Mouse (Mus musculus) lung, postnatal 0 days (tissue): ENCODE results near the gene Klhdc7b. TPM values are rescaled to one million over a fixed set of nuclear protein-coding genes. Genes with fewer than 3 reads are reported as not detected.

Experiments used
- ATAC-seq: fragments of 200-750 bp; cut with Nextera tagmentation; 2 replicates; pipeline ENCODE4 v1.8.0; 2017; ENCODE audit warnings: moderate library complexity
- DNase-seq: peaks from one replicate; pipeline ENCODE4 v3.0.0-alpha.2; 2016; ENCODE audit warnings: low spot score
- H3K27ac ChIP-seq: fragments of 300-500 bp; sonication (generic); 2 replicates; pipeline ENCODE4 v1.5.1; 2014; ENCODE audit warnings: antibody characterized with exemption, mild to moderate bottlenecking, low read length, mixed read lengths
- H3K27me3 ChIP-seq: fragments of 300-500 bp; sonication (generic); replicated peaks from 2 replicates; pipeline ENCODE4 v1.6.1; 2014; ENCODE audit warnings: low read length, mixed read lengths; ENCODE audit not compliant: insufficient read depth
- H3K36me3 ChIP-seq: fragments of 300-500 bp; sonication (generic); 2 replicates; pipeline ENCODE4 v1.6.1; 2014; ENCODE audit warnings: low read length, mixed read lengths; ENCODE audit not compliant: insufficient read depth
- H3K4me1 ChIP-seq: fragments of 300-500 bp; sonication (generic); 2 replicates; pipeline ENCODE4 v1.6.1; 2014; ENCODE audit warnings: antibody characterized with exemption, low read depth, low read length, mixed read lengths; ENCODE audit not compliant: insufficient read depth
- H3K4me2 ChIP-seq: fragments of 300-500 bp; sonication (generic); replicated peaks from 2 replicates; pipeline ENCODE4 v1.6.1; 2014; ENCODE audit warnings: low read depth, mild to moderate bottlenecking, low read length, moderate library complexity, mixed read lengths
- H3K4me3 ChIP-seq: fragments of 300-500 bp; sonication (generic); 2 replicates; pipeline ENCODE4 v1.5.1; 2014; ENCODE audit warnings: low read depth, low read length
- H3K9ac ChIP-seq: fragments of 300-500 bp; sonication (generic); replicated peaks from 2 replicates; pipeline ENCODE4 v1.6.1; 2014; ENCODE audit warnings: low read depth, mild to moderate bottlenecking
- H3K9me3 ChIP-seq: fragments of 300-500 bp; sonication (generic); 2 replicates; pipeline ENCODE4 v1.6.1; 2016; ENCODE audit warnings: low read length, mixed read lengths
- CTCF ChIP-seq: IDR thresholded peaks from 2 replicates; pipeline ENCODE4 v1.5.1; 2016; ENCODE audit warnings: antibody characterized with exemption, mild to moderate bottlenecking
- EP300 ChIP-seq: IDR thresholded peaks from 2 replicates; pipeline ENCODE4 v1.6.1; 2016; ENCODE audit warnings: antibody characterized with exemption, mild to moderate bottlenecking, control low read depth
- WGBS: fragments of 180-500 bp; shearing (Covaris S2); extraction: QIAGEN DNeasy Blood & Tissue Kit; methylation state at CpG from one replicate; pipeline ENCODE4 v1.1.7; 2014; 5-methylcytosine and 5-hydroxymethylcytosine counted together
- polyA plus RNA-seq: library from polyadenylated mRNA; unstranded; fragments of >200 nt; fragmentation: Nextera tagmentation; extraction: Ambion mirVana; gene quantifications from 2 replicates; pipeline ENCODE4 v1.2.1, GENCODE M21; 2015

The Klhdc7b gene
- polyA plus RNA-seq, 1 experiment from 2014 or later, result not detected

DNA sequence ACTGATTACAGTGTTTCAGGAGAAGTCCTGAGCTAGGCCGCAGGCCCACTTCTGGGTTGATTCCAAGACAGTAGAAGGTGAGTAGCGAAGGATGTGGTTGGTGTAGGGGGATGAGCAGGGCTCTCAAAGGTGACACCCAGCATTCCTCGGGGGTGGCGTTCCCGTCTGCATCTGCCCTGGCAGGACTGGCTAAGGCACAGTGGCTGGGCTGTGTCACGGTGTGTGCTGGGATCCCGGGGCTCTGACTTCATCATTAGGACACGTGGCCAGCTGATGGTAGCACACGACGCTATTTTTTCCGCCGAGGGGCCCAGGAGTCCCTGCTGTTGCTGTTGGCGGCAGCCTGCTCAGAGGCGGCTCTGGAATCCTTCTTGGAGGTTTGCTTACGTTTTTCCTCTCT lies 33.4 kb upstream of the Klhdc7b start:
- peak overlapping the region; percentile 43; the same call in 1 of the 2 replicates for H3K27ac ChIP-seq
- H3K4me1 ChIP-seq, result no peaks in the 10 kb centered on the region; the same call in 1 of the 2 replicates
- 86% methylated on average over 15 of the region's 15 CpGs for WGBS
- no peak overlapping the region for H3K4me2 ChIP-seq
- TF ChIP-seq EP300 (no peak), CTCF (no peak)
- H3K27me3 ChIP-seq, result no peaks in the 10 kb centered on the region
- peaks cover 16% of the 10 kb centered on the region for H3K36me3 ChIP-seq
- DNase-seq (no peak), ATAC-seq (no peak)
- no peak overlapping the region for H3K9ac ChIP-seq
- H3K9me3 ChIP-seq, result no peaks in the 10 kb centered on the region
- H3K4me3 ChIP-seq, result no peak overlapping the region

DNA sequence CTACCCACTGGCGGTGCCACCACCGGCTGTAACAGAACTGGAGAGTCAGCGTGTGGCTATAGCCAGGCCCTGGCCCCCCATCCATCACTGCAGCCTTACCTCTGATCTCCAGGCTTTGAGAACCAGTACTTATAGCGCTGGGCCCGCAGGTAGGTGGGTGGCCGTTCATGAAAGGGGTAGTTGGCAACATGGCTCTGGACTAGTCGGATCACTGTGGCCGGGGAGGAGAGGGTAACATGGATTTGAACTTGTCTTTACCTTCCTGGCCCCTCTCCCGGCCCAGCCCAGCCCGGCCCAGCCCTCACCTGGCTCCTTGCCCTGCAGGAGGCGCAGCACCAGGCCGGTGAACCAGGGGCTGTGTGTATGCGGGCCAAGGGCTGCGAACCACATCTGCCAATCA lies 32.7 kb upstream of the Klhdc7b start:
- no peaks in the 10 kb centered on the region for H3K9me3 ChIP-seq
- DNase-seq (no peak), ATAC-seq (no peak)
- 92% methylated on average over 14 of the region's 14 CpGs for WGBS
- H3K27ac ChIP-seq, result no peak overlapping the region
- H3K9ac ChIP-seq, result no peak overlapping the region
- no peak overlapping the region for H3K4me2 ChIP-seq
- no peaks in the 10 kb centered on the region for H3K27me3 ChIP-seq
- peaks cover 2% of the 10 kb centered on the region; the same call in 1 of the 2 replicates for H3K4me1 ChIP-seq
- H3K36me3 ChIP-seq, result peaks cover 16% of the 10 kb centered on the region
- no peak for TF ChIP-seq EP300
- no peak for TF ChIP-seq CTCF
- H3K4me3 ChIP-seq, result no peak overlapping the region

GRCm38 (mm10) chr15:89352795-89353194 lies 31.9 kb upstream of the Klhdc7b start:
- no peaks in the 10 kb centered on the region for H3K9me3 ChIP-seq
- H3K4me3 ChIP-seq, result no peak overlapping the region
- H3K27me3 ChIP-seq, result no peaks in the 10 kb centered on the region
- H3K27ac ChIP-seq, result no peak overlapping the region
- WGBS, result 96% methylated on average over 12 of the region's 12 CpGs
- H3K4me1 ChIP-seq, result peaks cover 5% of the 10 kb centered on the region; the same call in 1 of the 2 replicates
- ATAC-seq (no peak), DNase-seq (no peak)
- peaks cover 16% of the 10 kb centered on the region for H3K36me3 ChIP-seq
- no peak overlapping the region for H3K9ac ChIP-seq
- TF ChIP-seq EP300, result no peak
- TF ChIP-seq CTCF, result no peak
- no peak overlapping the region for H3K4me2 ChIP-seq

DNA sequence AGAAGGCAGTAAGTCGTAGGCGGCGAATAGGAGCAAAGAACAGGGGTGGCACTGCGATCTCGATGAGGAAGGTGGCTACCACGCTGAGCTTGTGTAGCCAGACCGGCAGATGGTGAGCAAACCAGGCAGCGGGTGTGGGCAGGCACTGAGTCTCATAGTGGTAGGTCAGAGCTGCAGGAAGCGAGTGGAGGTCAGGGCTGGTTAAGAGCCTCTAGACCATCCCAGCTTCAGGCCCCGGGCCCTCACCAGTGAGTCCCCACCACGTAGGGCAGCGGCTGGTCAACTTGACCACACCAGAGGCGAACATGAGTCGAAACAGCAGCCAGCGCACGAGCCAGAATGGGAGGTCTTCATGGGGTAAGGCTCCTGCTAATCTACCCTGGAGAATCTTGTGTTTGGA lies 30.9 kb upstream of the Klhdc7b start:
- Histone ChIP-seq H3K9me3 (no peaks in the 10 kb centered on the region), H3K9ac (no peak overlapping the region; the same call in 1 of the 2 replicates), H3K4me1 (peaks cover 5% of the 10 kb centered on the region; the same call in 1 of the 2 replicates), H3K27ac (no peak overlapping the region), H3K4me3 (no peak overlapping the region), H3K36me3 (peaks cover 16% of the 10 kb centered on the region), H3K27me3 (no peaks in the 10 kb centered on the region), H3K4me2 (no peak overlapping the region)
- WGBS, result 92% methylated on average over 16 of the region's 16 CpGs
- no peak for DNase-seq
- TF ChIP-seq CTCF (no peak), EP300 (no peak)
- ATAC-seq, result no peak

- Histone ChIP-seq H3K4me2 (peak overlapping the region; percentile 71), H3K9ac (peak overlapping the region; percentile 72), H3K4me3 (peak overlapping the region; percentile 84; the same call in 1 of the 2 replicates), H3K36me3 (peaks cover 16% of the 10 kb centered on the region), H3K27me3 (no peaks in the 10 kb centered on the region), H3K9me3 (no peaks in the 10 kb centered on the region), H3K4me1 (peaks cover 5% of the 10 kb centered on the region; the same call in 1 of the 2 replicates), H3K27ac (peak overlapping the region; percentile 78; the same call in 1 of the 2 replicates)
- DNase-seq (no peak), ATAC-seq (no peak)
- WGBS, result 73% methylated on average over 7 of the region's 7 CpGs
- TF ChIP-seq EP300, result no peak
- TF ChIP-seq CTCF, result no peak
Measured at GRCm38 (mm10) chr15:89354455-89354854, 30.3 kb upstream of the Klhdc7b start.

DNA sequence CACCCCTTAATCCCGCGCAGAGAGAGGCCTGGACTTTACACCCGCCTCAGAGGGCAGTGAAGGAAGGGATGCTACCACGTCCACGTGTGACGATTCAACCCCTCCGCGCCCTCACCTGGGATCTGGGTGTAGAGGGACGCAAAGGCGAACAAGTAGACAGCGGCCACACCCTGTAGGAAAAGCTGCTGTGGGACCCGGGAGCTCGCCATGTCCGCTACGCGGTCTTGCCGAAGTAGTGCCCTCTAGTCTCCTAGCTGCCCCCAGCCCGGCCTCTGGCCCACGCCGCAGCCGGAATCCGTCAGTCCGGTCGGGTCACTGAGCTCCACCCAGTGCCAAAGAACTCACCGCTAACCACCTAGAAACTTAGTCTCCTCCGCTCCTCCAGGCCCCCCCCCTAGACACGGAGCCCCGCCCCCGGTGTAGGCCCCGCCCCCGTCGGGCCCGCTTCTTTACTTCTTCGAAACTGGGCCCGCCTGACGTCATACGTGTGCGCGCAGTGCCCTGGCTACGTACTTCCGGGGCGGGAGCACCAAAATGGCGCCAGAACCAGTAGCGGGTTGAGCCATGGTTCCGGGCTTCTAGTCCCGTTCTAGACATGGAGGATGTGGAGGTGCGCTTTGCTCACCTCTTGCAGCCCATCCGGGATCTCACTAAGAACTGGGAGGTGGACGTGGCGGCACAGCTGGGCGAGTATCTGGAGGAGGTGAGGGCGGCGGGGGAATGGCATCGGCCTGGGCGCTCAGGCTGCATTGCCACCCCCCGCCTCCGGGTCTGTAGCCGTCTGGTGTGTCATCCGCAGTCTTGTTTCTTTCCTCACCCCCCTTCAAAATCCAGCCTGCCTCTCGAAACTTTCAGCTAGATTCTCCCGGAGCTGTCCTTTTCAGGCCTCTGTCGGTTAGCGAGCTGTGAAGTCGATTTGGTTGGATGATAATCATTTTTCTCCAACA lies 29.2 kb upstream of the Klhdc7b start, which contains the start of the genes Lmf2 and Ncaph2:
Lmf2 (minus strand) TSS at position 419 of the 947 bp plus-strand sequence.
Ncaph2 (plus strand) TSS at position 479 of the 947 bp plus-strand sequence.
- peak within 1 kb of the TSS; percentile 79 for H3K4me2 ChIP-seq
- peak within 1 kb of the TSS; percentile 84 for H3K4me3 ChIP-seq
- H3K4me1 ChIP-seq, result peaks cover 5% of the 10 kb centered on the region; the same call in 1 of the 2 replicates
- H3K36me3 ChIP-seq, result peaks cover 16% of the 10 kb centered on the region; the same call in 1 of the 2 replicates
- no peaks in the 10 kb centered on the region for H3K27me3 ChIP-seq
- under 1% methylated on average over 62 of the region's 64 CpGs for WGBS
- peak within 1 kb of the TSS; percentile 92 for H3K27ac ChIP-seq
- H3K9ac ChIP-seq, result peak within 1 kb of the TSS; percentile 72
- TF ChIP-seq EP300 (no peak), CTCF (0 out of 2 replicates have a peak, but pooled peaks have one; percentile 2)
- DNase-seq, result peak; percentile 97
- peak; percentile 95 for ATAC-seq
- no peaks in the 10 kb centered on the region for H3K9me3 ChIP-seq
